Comparison of ENCODE assay signal across 24 mouse cellular contexts in the genomic region with DNA sequence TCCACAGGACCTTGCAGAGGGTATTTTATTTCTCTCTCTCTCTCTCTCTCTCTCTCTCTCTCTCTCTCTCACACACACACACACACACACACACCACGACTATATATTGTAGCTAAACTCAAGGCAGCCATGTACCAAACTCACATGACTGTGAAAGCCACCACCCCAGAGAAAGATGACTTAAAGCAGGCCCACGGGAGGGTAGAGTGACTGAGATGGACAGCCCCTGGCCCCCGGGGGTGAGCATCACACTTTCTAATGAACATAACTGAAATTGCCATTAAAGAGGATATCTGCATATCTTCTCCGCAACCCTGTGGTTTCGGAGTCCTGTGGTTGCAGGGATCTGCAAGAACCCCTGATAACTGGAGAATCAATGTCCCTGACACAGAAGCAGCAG.
DNase-seq lines count a peak whose midpoint lies in the region; ATAC-seq and TF ChIP-seq lines count a peak whose summit lies in the region.
"Had no signal": no experiment of that assay in that cellular context is flagged by ENCODE, and none has a peak within 500 bp of the region (broad histone marks: within the 10 kb centered on the region; RNA-seq: fewer than 3 reads in every experiment).

No protein-coding gene starts in this region.

- TF ChIP-seq CTCF in MEL (IDR thresholded peaks at IDR 0.05 in 2 of 3, conservative IDR thresholded peaks at IDR 0.05 in 1 of 3; ENCODE audit: control insufficient read depth in 1 of 3, insufficient read depth in 1 of 3, low read depth in 2 of 3, low read length in 3 of 3, poor library complexity in 1 of 3, severe bottlenecking in 1 of 3), result no peak
- TF ChIP-seq CTCF in embryonic fibroblast, embryonic 13.5 days (IDR thresholded peaks at IDR 0.05; ENCODE audit: borderline replicate concordance, insufficient read depth, low read length), result no peak

- no peak for TF ChIP-seq RAD21 in MEL (IDR thresholded peaks at IDR 0.05; ENCODE audit: low read depth, low read length)

- no peaks in the 10 kb centered on the region for H3K9me3 ChIP-seq in heart, embryonic 14.5 days (ENCODE audit: control insufficient read depth, low read length)
- no peaks in the 10 kb centered on the region for H3K9me3 ChIP-seq in liver, embryonic 12.5 days (replicated peaks)
- no peaks in the 10 kb centered on the region for H3K9me3 ChIP-seq in MEL (replicated peaks; ENCODE audit: insufficient read depth, low read length)
- H3K9me3 ChIP-seq: forebrain, embryonic 15.5 days; limb, embryonic 12.5 days; liver, embryonic 13.5 days; midbrain, embryonic 12.5 days; neural tube, embryonic 13.5 days had no signal

- H3K4me2 ChIP-seq in heart, embryonic 14.5 days (ENCODE audit: low read length), result peak overlapping the region; percentile 32; the same call in 1 of the 2 replicates
- 0 out of 2 replicates have a peak overlapping the region, but pooled peaks have one; percentile 3 for H3K4me2 ChIP-seq in liver, embryonic 12.5 days
- H3K4me2 ChIP-seq: forebrain, embryonic 15.5 days; hindbrain, embryonic 14.5 days; liver, embryonic 13.5 days; midbrain, embryonic 12.5 days; neural tube, embryonic 13.5 days had no signal

- H3K4me1 ChIP-seq in heart, embryonic 14.5 days (ENCODE audit: control insufficient read depth in 2 of 2, insufficient read depth in 2 of 2, low read length in 2 of 2), result peaks cover 24 to 43% of the 10 kb centered on the region in 2 experiments
- H3K4me1 ChIP-seq in liver, embryonic 12.5 days, result peaks cover 4% of the 10 kb centered on the region; the same call in 1 of the 2 replicates
- peaks cover 2 to 17% of the 10 kb centered on the region in 2 experiments; a peak in 3 of 4 replicates for H3K4me1 ChIP-seq in MEL (ENCODE audit: control insufficient read depth in 1 of 2, insufficient read depth in 2 of 2, low read length in 2 of 2)
- peaks cover 36% of the 10 kb centered on the region for H3K4me1 ChIP-seq in embryonic fibroblast, embryonic 13.5 days (ENCODE audit: control insufficient read depth, insufficient read depth, low read length)

- no peak for DNase-seq in heart, adult 18-20 months
- no peak for DNase-seq in liver
- DNase-seq in MEL (ENCODE audit: low read depth, low spot score), result no peak
- DNase-seq in layer of hippocampus, adult 8-10 months (ENCODE audit: low spot score in 2 of 2), result no peak
- DNase-seq: adrenal gland, postnatal 10 days; cerebellum, adult 11 months; cerebellum, adult 9-10 months; cerebellum, postnatal 36 days; kidney, adult 11 months; kidney, postnatal 14 days; liver, embryonic 13.5 days; lung, adult 2 months; lung, postnatal 10 days; right cerebral cortex, postnatal 4 days; thymus, postnatal 4 days had no signal

- H3K9ac ChIP-seq in heart, embryonic 14.5 days (ENCODE audit: low read length), result no peak overlapping the region; the same call in 1 of the 2 replicates
- H3K9ac ChIP-seq in liver, embryonic 12.5 days, result no peak overlapping the region
- H3K9ac ChIP-seq in MEL (ENCODE audit: control insufficient read depth, low read depth, low read length, poor library complexity, severe bottlenecking), result peak overlapping the region; percentile 35
- H3K9ac ChIP-seq: forebrain, embryonic 15.5 days; hindbrain, embryonic 14.5 days; limb, embryonic 12.5 days; liver, embryonic 13.5 days; midbrain, embryonic 12.5 days; neural tube, embryonic 13.5 days had no signal

- TF ChIP-seq POLR2A in MEL (IDR thresholded peaks at IDR 0.05; ENCODE audit: control insufficient read depth in 1 of 2, insufficient read depth in 1 of 2, low read depth in 1 of 2, low read length in 2 of 2, poor library complexity in 1 of 2), result no peak
- TF ChIP-seq POLR2A in embryonic fibroblast, embryonic 13.5 days (IDR thresholded peaks at IDR 0.05; ENCODE audit: low read depth, low read length), result no peak

- no peak for ATAC-seq in heart, embryonic 14.5 days (ENCODE audit: insufficient number of reproducible peaks, insufficient read depth, low FRiP score, low read depth)
- ATAC-seq in liver, embryonic 12.5 days, result no peak
- ATAC-seq: forebrain, embryonic 15.5 days had no signal

- peak in 1 of 2 experiments; percentile 34; a peak in 1 of 4 replicates for TF ChIP-seq EP300 in MEL (IDR thresholded peaks at IDR 0.05; ENCODE audit: low read depth in 1 of 2, low read length in 2 of 2)

- 67% methylated on average over 5 of the region's 5 CpGs for WGBS in heart, embryonic 14.5 days
- 41% methylated on average over 5 of the region's 5 CpGs for WGBS in liver, embryonic 12.5 days (ENCODE audit: insufficient replicate concordance)

- no peak overlapping the region for H3K4me3 ChIP-seq in heart, embryonic 14.5 days (ENCODE audit: control insufficient read depth in 1 of 2, insufficient read depth in 1 of 2, low read depth in 1 of 2, low read length in 2 of 2)
- H3K4me3 ChIP-seq in liver, embryonic 12.5 days, result no peak overlapping the region
- H3K4me3 ChIP-seq in MEL (ENCODE audit: control insufficient read depth in 1 of 2, insufficient read depth in 1 of 2, low read depth in 2 of 2, low read length in 2 of 2), result no peak overlapping the region; a peak in 1 of 4 replicates
- H3K4me3 ChIP-seq in embryonic fibroblast, embryonic 13.5 days (ENCODE audit: insufficient read depth, low read length), result no peak overlapping the region
- H3K4me3 ChIP-seq: forebrain, embryonic 15.5 days; left cerebral cortex, adult 2 months; limb, embryonic 12.5 days; liver, embryonic 13.5 days; midbrain, embryonic 12.5 days; neural tube, embryonic 13.5 days had no signal

- H3K27me3 ChIP-seq in heart, embryonic 14.5 days (ENCODE audit: control insufficient read depth, insufficient read depth, low read length), result no peaks in the 10 kb centered on the region
- peaks cover 40% of the 10 kb centered on the region for H3K27me3 ChIP-seq in liver, embryonic 12.5 days (replicated peaks)
- H3K27me3 ChIP-seq in MEL (ENCODE audit: control insufficient read depth in 1 of 2, insufficient read depth in 2 of 2, low read length in 2 of 2), result no peaks in the 10 kb centered on the region
- H3K27me3 ChIP-seq: limb, embryonic 12.5 days had no signal

- no peaks in the 10 kb centered on the region; the same call in 1 of the 2 replicates for H3K79me2 ChIP-seq in MEL (ENCODE audit: control insufficient read depth, insufficient read depth, low read length, poor library complexity)

- H3K36me3 ChIP-seq in heart, embryonic 14.5 days (ENCODE audit: control insufficient read depth, insufficient read depth, low read length), result no peaks in the 10 kb centered on the region
- no peaks in the 10 kb centered on the region for H3K36me3 ChIP-seq in liver, embryonic 12.5 days
- H3K36me3 ChIP-seq in MEL (ENCODE audit: control insufficient read depth in 1 of 2, insufficient read depth in 2 of 2, low read length in 2 of 2), result peaks cover 0 to 14% of the 10 kb centered on the region in 2 experiments; a peak in 2 of 4 replicates
- H3K36me3 ChIP-seq: forebrain, embryonic 15.5 days; limb, embryonic 12.5 days; liver, embryonic 13.5 days; midbrain, embryonic 12.5 days; neural tube, embryonic 13.5 days had no signal

- 0 out of 4 replicates have a peak overlapping the region, but pooled peaks of 1 of the 2 experiments have one; percentile 41 for H3K27ac ChIP-seq in heart, embryonic 14.5 days (replicated peaks in 1 of 2; ENCODE audit: control insufficient read depth in 1 of 2, insufficient read depth in 1 of 2, low read depth in 2 of 2, low read length in 2 of 2)
- H3K27ac ChIP-seq in liver, embryonic 12.5 days, result no peak overlapping the region
- H3K27ac ChIP-seq in MEL (ENCODE audit: control insufficient read depth, low read depth, low read length), result no peak overlapping the region
- peak overlapping the region; percentile 74 for H3K27ac ChIP-seq in embryonic fibroblast, embryonic 13.5 days (ENCODE audit: insufficient read depth, low read length)
- H3K27ac ChIP-seq: forebrain, embryonic 15.5 days; hindbrain, embryonic 14.5 days; left cerebral cortex, adult 2 months; limb, embryonic 12.5 days; liver, embryonic 13.5 days; midbrain, embryonic 12.5 days; neural tube, embryonic 13.5 days had no signal

TF ChIP-seq in MEL, 35 proteins besides CTCF, POLR2A, EP300 and RAD21:
- TF ChIP-seq RCOR1 (IDR thresholded peaks at IDR 0.05; ENCODE audit: low read depth, low read length), result peak; percentile 78
- no peak for TF ChIP-seq CHD1 (IDR thresholded peaks at IDR 0.05; ENCODE audit: low read depth, low read length)
- TF ChIP-seq SMC3 (IDR thresholded peaks at IDR 0.05; ENCODE audit: low read depth, low read length), result no peak
- no peak for TF ChIP-seq USF1 (IDR thresholded peaks at IDR 0.05; ENCODE audit: low read depth, low read length)
- no peak for TF ChIP-seq NELFE (IDR thresholded peaks at IDR 0.05; ENCODE audit: low read depth, low read length)
- peak; percentile 14; the same call in 1 of the 2 replicates for TF ChIP-seq GATA1 (IDR thresholded peaks at IDR 0.05; ENCODE audit: low read depth, low read length)
- TF ChIP-seq ELF1 (IDR thresholded peaks at IDR 0.05; ENCODE audit: low read depth, low read length), result no peak
